Mouse (Mus musculus): ENCODE results near the gene Gm28041.

- no peak for TF ChIP-seq CTCF (conservative IDR thresholded peaks at IDR 0.05; ENCODE audit: low read length)
- TF ChIP-seq NANOG (IDR thresholded peaks at IDR 0.05; ENCODE audit: borderline replicate concordance, low read length) = no peak
- no peak for TF ChIP-seq POU5F1 (IDR thresholded peaks at IDR 0.05; ENCODE audit: borderline replicate concordance, low read length)
Measured at GRCm38 (mm10) chr13:67421207-67421857, 45.8 kb upstream of the Gm28041 start, which contains the start of gene Zfp459.
